Mouse (Mus musculus) layer of hippocampus, adult 9-10 months (tissue): ENCODE measurements around the gene Zdhhc25.

Experiments used
- DNase-seq: peaks from one replicate; pipeline ENCODE4 v3.0.0; 2022; ENCODE audit warnings: low spot score

The Zdhhc25 gene

GRCm38 (mm10) chr15:88628801-88629356 is 28.8 kb downstream of the Zdhhc25 start:
- DNase-seq: no peak

- no peak for DNase-seq
Measured at GRCm38 (mm10) chr15:88635205-88635604, 35.1 kb downstream of the Zdhhc25 start.

- DNase-seq: peak; percentile 69
Measured at GRCm38 (mm10) chr15:88651019-88651418, 50.9 kb downstream of the Zdhhc25 start.
